Mouse (Mus musculus) urinary bladder, postnatal 36 days (tissue): ENCODE measurements around the gene Ccdc150.

ENCODE experiments used
- DNase-seq, 2 experiments: peaks; one replicate each; pipeline ENCODE4 v3.0.0; 2022; ENCODE audit warnings: low spot score in 2 of 2, mixed read lengths in 1 of 2

Ccdc150 gene

GRCm38 (mm10) chr1:54250158-54250866 is at the start of gene Ccdc150:
Gene Ccdc150 (plus strand): TSS chr1:54250683.
- peak; percentile 90 to 97 for DNase-seq

- no peak for DNase-seq
These were observed 30.2 kb upstream of the Ccdc150 start for GRCm38 (mm10) chr1:54220273-54220672.

- DNase-seq: no peak
These were observed 7.8 kb upstream of the Ccdc150 start for GRCm38 (mm10) chr1:54242722-54243121.

GRCm38 (mm10) chr1:54275552-54275951 is 25.1 kb downstream of the Ccdc150 start:
- no peak for DNase-seq

- DNase-seq: no peak
These were observed 29.1 kb downstream of the Ccdc150 start for GRCm38 (mm10) chr1:54279628-54280027.

GRCm38 (mm10) chr1:54280651-54281050 is 30.2 kb downstream of the Ccdc150 start:
- no peak for DNase-seq

GRCm38 (mm10) chr1:54306404-54306803 is 55.9 kb downstream of the Ccdc150 start:
- no peak for DNase-seq

GRCm38 (mm10) chr1:54326647-54327046 is 76.2 kb downstream of the Ccdc150 start:
- no peak for DNase-seq

- DNase-seq: no peak
These were observed 77.5 kb downstream of the Ccdc150 start for GRCm38 (mm10) chr1:54327876-54328545.

GRCm38 (mm10) chr1:54332988-54333387 is 82.5 kb downstream of the Ccdc150 start:
- DNase-seq: peak in 1 of 2 experiments; percentile 14

GRCm38 (mm10) chr1:54354786-54355185 is 104.3 kb downstream of the Ccdc150 start:
- DNase-seq: no peak

- no peak for DNase-seq
These were observed 105.0 kb downstream of the Ccdc150 start for GRCm38 (mm10) chr1:54355485-54355884.

- no peak for DNase-seq
These were observed 106.1 kb downstream of the Ccdc150 start for GRCm38 (mm10) chr1:54356566-54356965.

GRCm38 (mm10) chr1:54377506-54378051 is 127.1 kb downstream of the Ccdc150 start:
- peak in 1 of 2 experiments; percentile 2 for DNase-seq

- peak; percentile 37 to 49 for DNase-seq
These were observed 130.8 kb downstream of the Ccdc150 start for GRCm38 (mm10) chr1:54380978-54381914.

- no peak for DNase-seq
These were observed 133.7 kb downstream of the Ccdc150 start for GRCm38 (mm10) chr1:54384221-54384620.

GRCm38 (mm10) chr1:54402736-54403135 is 152.3 kb downstream of the Ccdc150 start:
- DNase-seq: no peak
